Mouse (Mus musculus) activated CD4-positive, CD25-positive, alpha-beta regulatory T cell, adult 9 weeks (primary cell): Measurements from ENCODE around the gene Eno2. TPM values are rescaled to one million over a fixed set of nuclear protein-coding genes. Genes with fewer than 3 reads are reported as not detected.

Source experiments
- polyA plus RNA-seq: library from polyadenylated mRNA; unstranded; fragments of 100-300 nt; shearing (Covaris generic); gene quantifications from one replicate; pipeline ENCODE4 v1.2.1, GENCODE M21; 2017

Gene Eno2
- polyA plus RNA-seq = 8.9 TPM

DNA sequence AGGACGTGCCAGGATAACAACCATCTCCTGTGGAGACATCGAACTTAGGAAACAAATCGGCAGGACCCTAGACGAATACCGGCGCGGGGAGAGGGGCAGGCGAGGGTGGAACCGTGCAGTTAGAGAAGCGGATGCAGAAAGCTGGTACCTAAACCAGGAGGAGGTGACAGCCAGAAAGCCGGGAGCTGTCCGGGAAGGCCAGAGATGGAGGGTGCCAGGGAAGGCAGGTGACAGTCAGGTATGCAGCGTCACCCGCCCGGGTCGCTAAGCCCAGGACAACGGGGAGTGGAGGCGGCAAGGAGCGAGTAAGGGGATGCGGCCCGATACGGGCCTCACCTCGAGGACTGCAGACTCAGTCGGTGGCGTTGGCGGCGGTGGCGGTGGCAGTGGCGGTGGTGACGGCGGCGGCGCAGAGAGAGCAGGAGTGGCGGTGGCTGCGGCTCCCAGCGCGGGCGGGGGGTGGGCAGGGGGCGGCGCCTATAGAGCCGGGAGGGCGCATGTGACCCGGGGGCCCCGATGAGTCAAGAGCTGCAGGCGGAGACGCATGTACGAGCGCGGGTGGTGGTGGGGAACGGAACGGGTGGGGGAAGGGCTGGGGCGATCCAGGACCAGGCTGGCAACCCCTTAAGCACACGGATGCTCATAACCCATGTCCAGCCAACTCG, at the start of gene Eno2:
Gene Eno2, minus strand, starts transcription at position 573 of the 665 bp plus-strand sequence.

DNA sequence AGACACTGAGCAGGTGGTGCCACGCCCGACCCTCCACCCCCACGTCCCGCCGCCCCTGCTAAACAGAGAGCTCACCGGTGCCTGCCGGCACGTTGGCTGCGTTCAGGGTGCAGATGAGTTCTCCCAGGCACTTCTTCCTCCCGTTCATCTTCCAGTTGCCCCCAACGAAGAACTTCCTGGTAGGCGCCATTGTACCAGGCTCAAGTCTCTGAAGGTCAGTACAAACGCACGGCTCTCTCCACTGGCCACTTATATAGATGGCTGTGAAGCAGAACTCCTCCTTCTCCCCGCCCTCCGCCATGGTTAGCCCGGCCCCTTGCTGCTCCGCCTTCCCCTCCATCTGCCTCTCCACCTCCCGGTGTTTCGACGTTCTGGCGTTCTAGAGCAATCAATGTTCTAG, 44.5 kb upstream of the Eno2 start, which contains the start of gene Tpi1:
Gene Tpi1, minus strand, starts transcription at position 364 of the 400 bp plus-strand sequence.

DNA sequence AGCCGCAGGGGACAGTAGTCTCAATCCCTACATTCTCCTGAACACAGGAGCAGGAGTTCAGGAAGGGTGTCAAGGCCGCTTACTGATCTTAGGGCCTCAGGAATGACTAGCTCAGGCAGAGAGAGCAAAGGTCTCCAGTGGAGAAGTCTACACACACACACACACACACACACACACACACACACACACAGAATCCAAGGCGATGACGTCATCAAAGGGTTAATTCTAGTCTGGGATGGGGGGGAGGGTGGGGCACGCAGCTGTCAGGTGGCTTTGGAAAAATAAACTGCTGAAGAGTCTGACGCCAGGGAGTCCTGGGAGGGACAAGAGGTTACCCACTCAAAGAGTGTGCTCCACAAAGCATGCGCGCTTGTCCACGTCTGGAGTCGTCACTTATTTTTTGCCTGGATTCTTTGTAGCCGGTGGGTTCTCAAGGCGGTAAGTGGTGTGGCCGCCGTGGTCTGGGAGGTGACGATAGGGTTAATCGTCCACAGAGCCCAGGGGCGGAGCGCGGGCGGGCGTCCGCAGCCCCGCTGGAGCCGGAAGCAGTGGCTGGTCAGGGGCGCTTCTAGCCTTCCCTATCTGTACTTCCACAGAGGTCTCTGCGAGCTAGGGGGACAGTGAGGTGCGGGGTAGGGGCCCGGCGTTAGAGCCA, 39.0 kb upstream of the Eno2 start, which contains the start of gene Spsb2:
Gene Spsb2, plus strand, starts transcription at position 304 of the 655 bp plus-strand sequence.

DNA sequence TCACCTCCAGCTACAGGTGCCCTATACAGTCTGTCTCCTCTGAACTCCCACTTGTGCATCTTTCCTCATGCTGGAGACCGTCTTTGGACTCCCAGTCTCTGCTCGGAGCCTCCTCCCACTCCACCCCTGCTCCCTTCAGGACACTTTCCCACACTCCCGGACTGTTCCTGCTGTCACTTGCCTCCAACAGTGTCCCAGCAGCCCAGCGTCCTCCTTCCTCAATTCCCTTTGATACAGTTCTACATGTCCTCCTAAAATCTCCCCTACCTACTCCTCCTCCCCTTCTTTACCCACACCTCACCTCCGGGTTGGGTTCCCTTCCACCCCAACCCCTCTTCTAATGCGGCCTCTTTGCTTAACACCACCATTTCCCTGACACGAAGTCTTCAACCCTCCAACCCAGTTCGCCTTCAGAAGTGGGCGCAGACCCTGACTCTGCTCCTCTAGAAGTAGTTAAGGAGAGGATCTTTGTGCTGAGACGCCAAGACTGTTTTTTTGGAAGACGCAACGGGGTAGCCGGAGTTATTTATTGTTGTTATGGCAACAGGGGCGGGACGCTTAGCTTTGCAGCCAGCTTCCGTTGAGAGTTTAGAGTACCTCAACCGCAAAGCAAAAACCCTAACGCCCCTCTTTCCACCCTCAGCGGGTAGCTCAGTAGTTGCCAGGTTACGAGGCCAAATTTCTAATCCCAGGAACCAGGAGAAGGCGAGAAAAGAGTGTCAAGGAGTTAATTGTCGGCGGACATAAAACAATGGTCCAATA, 9.9 kb upstream of the Eno2 start, which contains the start of gene Lrrc23:
Gene Lrrc23, minus strand, starts transcription at position 506 of the 762 bp plus-strand sequence.

DNA sequence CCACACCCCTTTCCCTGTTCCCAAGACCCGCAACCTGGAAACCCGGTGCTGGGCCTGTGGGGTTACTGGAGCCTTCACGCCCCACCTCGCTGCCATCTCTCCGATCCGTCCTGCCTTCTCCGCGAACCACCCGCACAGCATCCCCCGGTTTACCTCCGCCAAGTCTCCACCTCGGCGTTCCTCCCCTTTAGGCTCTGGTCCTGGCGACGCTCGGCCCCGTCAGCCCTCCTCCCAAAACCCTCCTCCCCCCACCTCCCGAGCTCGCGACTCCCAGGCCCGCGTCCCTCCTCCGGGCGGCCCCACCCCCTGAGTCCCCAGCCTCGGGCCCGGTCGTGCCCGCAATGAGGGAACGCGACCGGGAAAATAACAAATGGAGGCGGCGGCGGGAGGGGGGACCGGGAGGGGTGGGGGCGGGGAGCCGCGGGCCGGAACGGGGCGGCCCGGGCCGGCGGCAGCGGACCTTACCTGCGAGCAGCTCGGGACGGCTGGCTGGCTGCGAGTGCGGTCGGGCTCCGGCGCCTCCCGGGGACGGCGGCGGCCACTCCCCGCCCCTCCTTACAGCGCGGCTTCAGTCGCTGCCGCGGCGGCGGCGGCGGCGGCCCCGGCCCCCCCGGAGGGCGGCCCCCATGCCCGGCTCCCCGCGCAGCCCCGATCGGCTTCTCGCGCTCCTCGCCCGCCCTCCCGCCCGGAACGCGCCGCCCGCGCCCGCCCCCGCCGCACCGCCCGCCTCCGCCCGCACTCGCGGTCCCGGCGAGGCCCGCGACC, 13.5 kb downstream of the Eno2 start, which contains the start of the genes Gm45234 and Atn1:
Gene Gm45234, minus strand, starts transcription at position 191 of the 765 bp plus-strand sequence.
Gene Atn1, minus strand, starts transcription at position 694 of the 765 bp plus-strand sequence.

DNA sequence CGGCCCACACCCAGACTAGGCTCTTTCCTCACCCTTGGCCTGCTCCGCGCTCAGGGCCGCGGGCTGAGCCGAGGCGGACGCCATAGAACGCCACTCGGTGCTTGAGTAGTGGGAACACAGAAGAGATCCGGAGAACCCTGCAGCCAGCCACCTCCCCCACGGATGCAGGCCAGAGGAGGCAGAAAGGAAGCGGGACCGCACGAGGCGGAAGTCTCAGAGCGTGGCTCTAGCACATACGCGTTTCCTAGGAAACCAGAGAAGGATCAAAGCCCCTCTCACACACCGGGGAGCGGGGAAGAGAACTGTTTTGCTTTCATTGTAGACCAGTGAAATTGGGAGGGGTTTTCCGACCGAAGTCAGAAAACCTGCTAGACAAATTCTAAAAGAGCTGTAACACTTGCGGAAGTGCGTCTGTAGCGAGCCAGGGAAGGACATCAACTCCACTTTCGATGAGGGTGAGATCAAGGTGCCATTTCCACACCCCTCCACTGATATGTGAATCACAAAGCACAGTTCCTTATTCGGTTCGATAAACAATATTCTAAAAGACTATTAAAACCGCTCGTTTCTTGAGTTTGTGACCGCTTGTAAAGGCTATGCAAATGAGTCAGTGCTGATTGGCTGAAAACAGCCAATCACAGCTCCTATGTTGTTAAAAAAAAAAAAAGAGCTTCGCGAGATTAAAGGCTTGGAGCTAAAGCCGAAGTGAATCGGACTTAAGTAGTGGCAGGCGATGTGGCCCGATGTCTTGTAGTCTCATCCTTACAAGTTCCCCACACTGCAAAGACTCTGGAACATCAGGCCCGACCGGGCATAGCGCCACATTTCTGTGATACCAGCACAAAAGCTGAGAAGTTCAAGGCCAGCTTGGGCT, 28.3 kb downstream of the Eno2 start, which contains the start of gene Grcc10:
Gene Grcc10, minus strand, starts transcription at position 487 of the 874 bp plus-strand sequence.

DNA sequence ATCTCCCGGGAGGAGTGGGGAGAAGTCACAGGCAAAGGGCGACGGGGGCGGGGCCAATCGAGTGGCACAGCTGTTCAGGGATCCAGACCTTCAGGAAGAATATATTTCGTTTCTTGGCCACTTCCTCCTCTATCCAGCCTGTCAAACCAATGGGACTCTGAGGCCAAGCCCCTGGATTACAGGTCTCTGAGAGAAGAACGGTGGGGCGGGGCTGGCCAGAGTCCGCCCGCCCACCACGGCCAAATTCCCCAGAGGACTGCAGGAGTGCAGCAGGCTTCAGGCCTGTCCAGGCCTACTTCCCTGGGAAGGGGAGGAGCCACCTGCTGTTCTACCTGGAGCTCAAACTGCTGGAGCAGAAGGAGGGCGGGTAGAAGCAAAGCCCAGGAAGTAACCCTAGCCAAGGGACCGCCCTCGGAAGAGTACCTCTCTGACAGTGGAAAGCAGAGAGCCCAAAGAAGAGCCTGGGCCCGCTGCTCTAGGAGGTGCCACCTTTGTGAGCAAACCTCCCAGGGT, 30.9 kb downstream of the Eno2 start, which contains the start of gene Ptpn6:
Gene Ptpn6, minus strand, starts transcription at position 204 of the 513 bp plus-strand sequence.

DNA sequence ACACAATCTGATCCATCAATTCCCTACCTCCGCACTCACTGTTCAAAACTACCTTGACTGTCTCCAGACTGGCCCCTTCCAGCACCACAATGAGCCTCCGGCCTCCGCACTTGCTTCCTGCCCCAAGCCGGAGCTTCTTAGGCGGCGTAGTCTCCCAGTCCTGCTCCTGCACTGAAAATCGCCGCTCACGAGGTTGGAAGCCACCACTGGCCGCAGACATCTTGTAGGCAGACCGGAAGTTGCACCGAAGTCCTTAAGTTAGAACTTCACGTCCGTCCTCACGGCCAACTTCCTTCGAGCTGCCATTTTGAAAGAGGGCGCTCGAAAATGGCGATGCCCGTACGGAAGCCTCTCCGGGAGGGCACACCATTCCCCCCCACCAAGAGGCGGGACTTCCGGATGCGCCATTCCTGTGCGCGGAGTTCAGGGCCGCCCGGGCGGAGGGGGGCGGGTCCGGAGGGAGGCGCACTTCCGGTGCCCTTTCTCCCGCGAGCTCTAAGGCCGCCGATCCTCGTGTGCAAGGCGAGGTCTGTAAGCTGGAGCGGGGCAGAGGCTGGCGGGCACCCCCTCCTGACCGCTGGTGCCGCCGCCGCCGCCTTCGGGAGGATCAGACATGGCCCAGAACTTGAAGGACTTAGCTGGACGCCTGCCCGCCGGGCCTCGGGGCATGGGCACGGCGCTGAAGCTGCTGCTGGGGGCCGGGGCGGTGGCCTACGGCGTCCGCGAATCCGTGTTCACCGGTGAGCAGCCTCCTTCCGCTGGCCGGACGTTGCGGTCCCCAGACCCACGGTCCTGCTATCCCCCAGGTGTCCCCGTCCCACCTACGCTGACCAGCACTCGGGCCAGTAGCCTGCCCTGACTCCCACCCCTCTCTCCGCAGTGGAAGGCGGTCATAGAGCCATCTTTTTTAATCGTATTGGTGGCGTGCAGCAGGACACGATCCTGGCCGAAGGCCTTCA, 57.4 kb downstream of the Eno2 start, which contains the start of the genes Emg1 and Phb2:
Gene Emg1, minus strand, starts transcription at position 355 of the 959 bp plus-strand sequence.
Gene Phb2, plus strand, starts transcription at position 513 of the 959 bp plus-strand sequence.

Other genes with a start within 250 kb of the Eno2 start
- gene C1s1, start 227.3 kb downstream of the Eno2 start, polyA plus RNA-seq = not detected
- not detected for gene C1rb, start 199.4 kb downstream of the Eno2 start, polyA plus RNA-seq
- not detected for gene C1s2, start 133.6 kb downstream of the Eno2 start, polyA plus RNA-seq
- 58.7 TPM for gene Lpcat3, start 106.6 kb downstream of the Eno2 start, polyA plus RNA-seq
- gene Emg1, start 57.5 kb downstream of the Eno2 start, polyA plus RNA-seq = 302 TPM
- 191 TPM for gene Phb2, start 57.3 kb downstream of the Eno2 start, polyA plus RNA-seq
- gene Ptpn6, start 31.0 kb downstream of the Eno2 start, polyA plus RNA-seq = 373 TPM
- 536 TPM for gene Grcc10, start 28.3 kb downstream of the Eno2 start, polyA plus RNA-seq
- 0.12 TPM for gene Gm45234, start 13.7 kb downstream of the Eno2 start, polyA plus RNA-seq
- gene Atn1, start 13.1 kb downstream of the Eno2 start, polyA plus RNA-seq = 2.2 TPM
- 2.3 TPM for gene Lrrc23, start 10.1 kb upstream of the Eno2 start, polyA plus RNA-seq
- 8.0 TPM for gene Spsb2, start 39.0 kb upstream of the Eno2 start, polyA plus RNA-seq
- gene Tpi1, start 44.6 kb upstream of the Eno2 start, polyA plus RNA-seq = 179 TPM
- 125 TPM for gene Usp5, start 59.8 kb upstream of the Eno2 start, polyA plus RNA-seq
- 11.7 TPM for gene Cdca3, start 59.9 kb upstream of the Eno2 start, polyA plus RNA-seq
- not detected for gene Gnb3, start 70.6 kb upstream of the Eno2 start, polyA plus RNA-seq
- not detected for gene P3h3, start 88.1 kb upstream of the Eno2 start, polyA plus RNA-seq
- 0.20 TPM for gene Gpr162, start 94.3 kb upstream of the Eno2 start, polyA plus RNA-seq
- 296 TPM for gene Cd4, start 118.5 kb upstream of the Eno2 start, polyA plus RNA-seq
- gene Lag3, start 142.0 kb upstream of the Eno2 start, polyA plus RNA-seq = 4.6 TPM
- 14.2 TPM for gene Ptms, start 150.4 kb upstream of the Eno2 start, polyA plus RNA-seq
- gene Mlf2, start 161.7 kb upstream of the Eno2 start, polyA plus RNA-seq = 160 TPM
- gene Cops7a, start 195.9 kb upstream of the Eno2 start, polyA plus RNA-seq = 91.9 TPM
- not detected for gene Pianp, start 227.0 kb upstream of the Eno2 start, polyA plus RNA-seq
- gene Zfp384, start 239.5 kb upstream of the Eno2 start, polyA plus RNA-seq = 22.4 TPM